Mouse (Mus musculus) spleen, embryonic (tissue): ENCODE data around the gene Ssc5d.

Experiments
- CTCF ChIA-PET: fragments of 350-600 bp; sonication (Branson Sonifier 250); formaldehyde crosslinking; loops from one replicate; lab custom pipeline; 2022; lab: Charles Lee

Gene Ssc5d

GRCm38 (mm10) chr7:4943223-4943815 is 17.7 kb downstream of the Ssc5d start:
- CTCF ChIA-PET: interaction anchor here (0.5 kb wide), 1 partner anchor 29 kb away, joined by 7 read pairs; no protein-coding TSS in a partner anchor

GRCm38 (mm10) chr7:4947855-4948254 is 22.3 kb downstream of the Ssc5d start:
- CTCF ChIA-PET: no interaction called here

- CTCF ChIA-PET: no interaction called here
Observed at GRCm38 (mm10) chr7:4948386-4948785, 22.8 kb downstream of the Ssc5d start.

GRCm38 (mm10) chr7:4950561-4951342 is 25.2 kb downstream of the Ssc5d start:
- CTCF ChIA-PET: no interaction called here

- CTCF ChIA-PET: no interaction called here
Observed at GRCm38 (mm10) chr7:4953815-4954445, 28.3 kb downstream of the Ssc5d start.

GRCm38 (mm10) chr7:4957361-4957760 is 31.8 kb downstream of the Ssc5d start:
- CTCF ChIA-PET: no interaction called here

GRCm38 (mm10) chr7:4963527-4963926 is 37.9 kb downstream of the Ssc5d start:
- CTCF ChIA-PET: interaction anchor here (0.5 kb wide), 1 partner anchor 114 kb away, joined by 3 read pairs; no protein-coding TSS in a partner anchor

GRCm38 (mm10) chr7:4964272-4964671 is 38.7 kb downstream of the Ssc5d start, which contains the start of gene Sbk2:
Sbk2 (minus strand) TSS chr7:4964406.
- CTCF ChIA-PET: interaction anchor here (0.5 kb wide), 1 partner anchor 113 kb away, joined by 3 read pairs; no protein-coding TSS in a partner anchor

GRCm38 (mm10) chr7:4964988-4965387 is 39.4 kb downstream of the Ssc5d start:
- CTCF ChIA-PET: no interaction called here

GRCm38 (mm10) chr7:4971068-4971467 is 45.5 kb downstream of the Ssc5d start, which contains the start of gene Sbk3:
Sbk3 (minus strand) TSS chr7:4971168.
- CTCF ChIA-PET: no interaction called here

- CTCF ChIA-PET: no interaction called here
Observed at GRCm38 (mm10) chr7:4971710-4972109, 46.1 kb downstream of the Ssc5d start.

- CTCF ChIA-PET: no interaction called here
Observed at GRCm38 (mm10) chr7:4972321-4973047, 46.9 kb downstream of the Ssc5d start.

GRCm38 (mm10) chr7:4975455-4975854 is 49.9 kb downstream of the Ssc5d start:
- CTCF ChIA-PET: no interaction called here

GRCm38 (mm10) chr7:4976832-4977231 is 51.2 kb downstream of the Ssc5d start:
- CTCF ChIA-PET: no interaction called here

- CTCF ChIA-PET: no interaction called here
Observed at GRCm38 (mm10) chr7:4988250-4988649, 62.7 kb downstream of the Ssc5d start.

GRCm38 (mm10) chr7:4993347-4993998 is 67.9 kb downstream of the Ssc5d start:
- CTCF ChIA-PET: no interaction called here

GRCm38 (mm10) chr7:4993999-4994788 is 68.6 kb downstream of the Ssc5d start:
- CTCF ChIA-PET: no interaction called here
